9 mouse cellular contexts compared by ENCODE assay signal in the genomic region with DNA sequence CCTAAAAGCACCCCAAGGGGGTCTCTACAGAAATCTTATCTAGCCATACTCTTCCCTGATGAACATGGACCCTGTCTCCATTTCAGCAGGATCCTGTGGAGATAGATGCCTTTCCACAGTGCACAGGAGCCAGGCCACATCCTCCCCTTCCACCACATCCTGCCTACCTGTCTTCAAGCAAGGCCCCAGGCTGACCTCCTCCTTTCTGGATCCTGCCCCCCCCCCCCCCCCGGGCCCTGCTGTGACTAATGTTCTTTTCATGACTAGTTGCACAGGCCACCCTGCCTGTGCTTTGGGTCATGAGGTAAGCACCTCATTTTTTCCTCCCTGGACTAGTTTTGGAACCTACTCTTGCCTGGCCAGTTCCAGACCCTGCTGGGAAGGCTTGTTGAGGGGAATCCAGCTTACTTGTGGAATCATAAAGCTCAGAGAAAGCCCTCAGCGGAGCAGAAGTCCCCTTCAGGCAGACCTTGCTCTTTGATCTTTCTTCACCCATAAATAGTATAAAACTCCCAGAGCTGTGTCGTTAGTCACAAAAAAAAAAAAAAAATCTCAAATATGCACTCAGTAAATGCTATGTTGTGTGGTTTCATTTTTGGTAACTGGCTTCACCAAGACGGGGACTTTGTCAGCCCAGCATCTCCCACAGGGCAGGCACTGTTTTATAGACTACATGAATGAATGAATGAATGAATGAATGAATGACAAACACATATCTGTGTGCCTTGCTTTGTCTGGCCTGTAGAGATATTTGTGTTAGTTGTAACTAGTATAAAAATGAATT. TPM values are rescaled to one million over a fixed set of nuclear protein-coding genes. Genes with fewer than 3 reads are reported as not detected.
DNase-seq lines count a peak whose midpoint lies in the region; ATAC-seq and TF ChIP-seq lines count a peak whose summit lies in the region.
"Had no signal": no experiment of that assay in that cellular context is flagged by ENCODE, and none has a peak within 500 bp of the region (broad histone marks: within the 10 kb centered on the region; RNA-seq: fewer than 3 reads in every experiment).

No protein-coding gene starts in this region.

- no peaks in the 10 kb centered on the region for H3K9me3 ChIP-seq in lung, embryonic 14.5 days (ENCODE audit: low read depth, low read length)
- H3K9me3 ChIP-seq in limb, embryonic 10.5 days (replicated peaks) = no peaks in the 10 kb centered on the region

- H3K4me2 ChIP-seq in lung, embryonic 14.5 days = peak overlapping the region; percentile 84

- no peak overlapping the region for H3K9ac ChIP-seq in lung, embryonic 14.5 days

- H3K4me3 ChIP-seq in lung, embryonic 14.5 days (ENCODE audit: low read depth, low read length) = no peak overlapping the region
- peak overlapping the region; percentile 82 for H3K4me3 ChIP-seq in limb, embryonic 10.5 days
- no peak overlapping the region for H3K4me3 ChIP-seq in small intestine, adult 2 months (ENCODE audit: low read depth, low read length)

- 42% methylated on average over 4 of the region's 4 CpGs for WGBS in lung, embryonic 14.5 days
- 52% methylated on average over 4 of the region's 4 CpGs for WGBS in limb, embryonic 10.5 days
- WGBS in small intestine, adult 2 months = 28% methylated on average over 4 of the region's 4 CpGs

- ATAC-seq in lung, embryonic 14.5 days (ENCODE audit: insufficient read depth) = no peak

- no peak for TF ChIP-seq POLR2A in small intestine, adult 2 months (IDR thresholded peaks at IDR 0.05; ENCODE audit: low read depth, low read length)

- intact Hi-C loops in gastrocnemius, postnatal 14 days (cut with DNase I; ENCODE audit: low total_unique reads) = no loop called here

- H3K36me3 ChIP-seq in lung, embryonic 14.5 days (ENCODE audit: insufficient read depth) = no peaks in the 10 kb centered on the region
- no peaks in the 10 kb centered on the region; the same call in 1 of the 2 replicates for H3K36me3 ChIP-seq in limb, embryonic 10.5 days
- no peaks in the 10 kb centered on the region for H3K36me3 ChIP-seq in small intestine, adult 2 months (ENCODE audit: control insufficient read depth, insufficient read depth, low read length)

- TF ChIP-seq CTCF in lung, embryonic 14.5 days (IDR thresholded peaks at IDR 0.05; ENCODE audit: low read depth) = no peak
- no peak for TF ChIP-seq CTCF in small intestine, adult 2 months (IDR thresholded peaks at IDR 0.05; ENCODE audit: extremely low read depth, insufficient read length, insufficient replicate concordance, low read depth, low read length)

- peaks cover 7% of the 10 kb centered on the region; the same call in 1 of the 2 replicates for H3K27me3 ChIP-seq in lung, embryonic 14.5 days (ENCODE audit: insufficient read depth, low read length)
- peaks cover 11% of the 10 kb centered on the region for H3K27me3 ChIP-seq in limb, embryonic 10.5 days (ENCODE audit: low read depth, poor library complexity, severe bottlenecking)
- no peaks in the 10 kb centered on the region for H3K27me3 ChIP-seq in small intestine, adult 2 months (ENCODE audit: control insufficient read depth, insufficient read depth, low read length)

- H3K27ac ChIP-seq in lung, embryonic 14.5 days (ENCODE audit: low read depth) = no peak overlapping the region
- no peak overlapping the region for H3K27ac ChIP-seq in limb, embryonic 10.5 days
- peak overlapping the region; percentile 69; the same call in 1 of the 2 replicates for H3K27ac ChIP-seq in small intestine, adult 2 months (ENCODE audit: insufficient read depth, low read depth, low read length)

- DNase-seq in adrenal gland, adult (ENCODE audit: inconsistent age in 2 of 2, low spot score in 1 of 2) = peak; percentile 49 to 81
- no peak for DNase-seq in adrenal gland, postnatal 36 days
- DNase-seq in lung, embryonic 14.5 days = no peak
- DNase-seq in lung, adult 18-20 months = no peak
- DNase-seq in limb, embryonic 10.5 days (ENCODE audit: low spot score) = no peak
- DNase-seq in gastrocnemius, postnatal 14 days = no peak
- DNase-seq in layer of hippocampus, adult 8-10 months (ENCODE audit: low spot score in 2 of 2) = no peak
- DNase-seq: lung, postnatal 14 days had no signal

- H3K4me1 ChIP-seq in lung, embryonic 14.5 days (ENCODE audit: insufficient read depth) = peaks cover 8% of the 10 kb centered on the region
- peaks cover 53% of the 10 kb centered on the region for H3K4me1 ChIP-seq in limb, embryonic 10.5 days
- H3K4me1 ChIP-seq in small intestine, adult 2 months (ENCODE audit: control insufficient read depth, insufficient read depth, insufficient read length, low read length) = peaks cover 14% of the 10 kb centered on the region; the same call in 1 of the 2 replicates

RNA-seq across cellular contexts. Expression of gene Tpst2, which starts 1.3 kb away (rescaled TPM):
- total RNA-seq in adrenal gland, postnatal 36 days (2021) = 100 to 1,000 TPM; 198 to 275 TPM
- 53.2 and 57.7 TPM in 2 replicates for polyA plus RNA-seq in lung, embryonic 14.5 days (2014; fragmentation: Nextera tagmentation; extraction: Ambion mirVana)
- 37.5 and 38.0 TPM in 2 replicates for polyA plus RNA-seq in limb, embryonic 10.5 days (2016; fragmentation: Nextera tagmentation; extraction: Ambion mirVana)
- polyA plus RNA-seq in small intestine, adult 2 months (2012; rRNA removed) = 29.8 and 35.4 TPM in 2 replicates
- total RNA-seq in gastrocnemius, postnatal 14 days (2021) = 10 to 100 TPM; 17.4 to 23.4 TPM
- 10 to 100 TPM; 33.0 to 49.0 (median 39.5) TPM for total RNA-seq in layer of hippocampus, adult 8-10 months (2022)

RNA-seq across cellular contexts. Expression of gene Crybb1, which starts 19.6 kb away (rescaled TPM):
- total RNA-seq in adrenal gland, postnatal 36 days (2021) = 1 to 10 TPM; 3.4 to 3.9 TPM
- 2.0 TPM in 2 replicates for polyA plus RNA-seq in lung, embryonic 14.5 days (2014; fragmentation: Nextera tagmentation; extraction: Ambion mirVana)
- not detected in 2 replicates for polyA plus RNA-seq in limb, embryonic 10.5 days (2016; fragmentation: Nextera tagmentation; extraction: Ambion mirVana)
- polyA plus RNA-seq in small intestine, adult 2 months (2012; rRNA removed) = 0.33 and 0.34 TPM in 2 replicates
- 1 to 10 TPM; 1.9 to 2.0 TPM for total RNA-seq in gastrocnemius, postnatal 14 days (2021)
- total RNA-seq in layer of hippocampus, adult 8-10 months (2022) = 1 to 10 TPM; 3.5 to 6.2 (median 4.4) TPM

RNA-seq across cellular contexts. Expression of gene Cryba4, which starts 22.9 kb away (rescaled TPM):
- 10 to 100 TPM; 55.5 to 60.8 TPM for total RNA-seq in adrenal gland, postnatal 36 days (2021)
- polyA plus RNA-seq in lung, embryonic 14.5 days (2014; fragmentation: Nextera tagmentation; extraction: Ambion mirVana) = 2.4 and 2.7 TPM in 2 replicates
- polyA plus RNA-seq in limb, embryonic 10.5 days (2016; fragmentation: Nextera tagmentation; extraction: Ambion mirVana) = 0.34 and 0.46 TPM in 2 replicates
- 1.5 and 2.2 TPM in 2 replicates for polyA plus RNA-seq in small intestine, adult 2 months (2012; rRNA removed)
- total RNA-seq in gastrocnemius, postnatal 14 days (2021) = under 1 TPM; 0.42 to 0.68 TPM
- total RNA-seq in layer of hippocampus, adult 8-10 months (2022) = 1 to 10 TPM; 1.1 to 1.7 (median 1.3) TPM

RNA-seq across cellular contexts. Expression of gene Tfip11, which starts 50.9 kb away (rescaled TPM):
- 10 to 100 TPM; 36.3 to 37.8 TPM for total RNA-seq in adrenal gland, postnatal 36 days (2021)
- polyA plus RNA-seq in lung, embryonic 14.5 days (2014; fragmentation: Nextera tagmentation; extraction: Ambion mirVana) = 27.0 and 27.1 TPM in 2 replicates
- polyA plus RNA-seq in limb, embryonic 10.5 days (2016; fragmentation: Nextera tagmentation; extraction: Ambion mirVana) = 43.5 and 44.4 TPM in 2 replicates
- 18.3 and 40.0 TPM in 2 replicates for polyA plus RNA-seq in small intestine, adult 2 months (2012; rRNA removed)
- total RNA-seq in gastrocnemius, postnatal 14 days (2021) = 10 to 100 TPM; 12.0 to 13.2 TPM
- 10 to 100 TPM; 40.5 to 43.7 (median 42.7) TPM for total RNA-seq in layer of hippocampus, adult 8-10 months (2022)

Comparison
In these comparisons a context has a peak if more than half of its experiments do, and no peak if none do; other contexts are left out.
1. DNase-seq: peak in adrenal gland, adult (2 of 2); none in adrenal gland, postnatal 36 days (0 of 2), lung, embryonic 14.5 days (single experiment), lung, adult 18-20 months (0 of 2), limb, embryonic 10.5 days (single experiment), gastrocnemius, postnatal 14 days (single experiment) and layer of hippocampus, adult 8-10 months (0 of 2).
2. RNA of gene Cryba4, which starts 22.9 kb away (total RNA-seq): 55.5 to 60.8 TPM in adrenal gland, postnatal 36 days; 1.1 to 1.7 TPM in layer of hippocampus, adult 8-10 months and 0.42 to 0.68 TPM in gastrocnemius, postnatal 14 days; every median in the first group is over 10 times any median in the second.